Mouse (Mus musculus) cerebellum, adult 2 months (tissue): ENCODE results near the gene Cacna1d. TPM values are rescaled to one million over a fixed set of nuclear protein-coding genes. Genes with fewer than 3 reads are reported as not detected.

ENCODE experiments used
- DNase-seq, 2 experiments: peaks; one replicate each; pipeline ENCODE4 v3.0.0; 2021
- H3K27ac ChIP-seq: fragments of 200-500 bp; 2 replicates; pipeline ENCODE4 v1.5.1; 2012; ENCODE audit warnings: low read length, control low read depth, inconsistent platforms; ENCODE audit not compliant: insufficient read depth
- H3K27me3 ChIP-seq: fragments of 200-500 bp; 2 replicates; pipeline ENCODE4 v1.6.1; 2012; ENCODE audit warnings: inconsistent platforms, mild to moderate bottlenecking, low read length, moderate library complexity; ENCODE audit not compliant: control insufficient read depth, insufficient read depth
- H3K4me1 ChIP-seq: fragments of 200-500 bp; 2 replicates; pipeline ENCODE4 v1.6.1; 2011; ENCODE audit warnings: low read length; ENCODE audit not compliant: control insufficient read depth, insufficient read depth
- H3K4me3 ChIP-seq: fragments of 200-500 bp; replicated peaks from 2 replicates; pipeline ENCODE3; 2011; ENCODE audit warnings: mild to moderate bottlenecking, low read depth, low read length, control low read depth; ENCODE audit not compliant: insufficient read depth
- CTCF ChIP-seq: fragments of 200-500 bp; IDR thresholded peaks from 2 replicates; pipeline ENCODE4 v1.5.1; 2011; ENCODE audit warnings: low read depth, mild to moderate bottlenecking, control low read depth, low read length, moderate library complexity, borderline replicate concordance; ENCODE audit not compliant: insufficient read depth
- POLR2A ChIP-seq: fragments of 200-500 bp; IDR thresholded peaks from 2 replicates; pipeline ENCODE4 v1.6.1; 2011; ENCODE audit warnings: low read length, control low read depth, borderline replicate concordance; ENCODE audit not compliant: insufficient read depth
- WGBS: fragments of 180-500 bp; shearing (Covaris S2); methylation state at CpG from one replicate; pipeline ENCODE4 v1.1.7; 2018; 5-methylcytosine and 5-hydroxymethylcytosine counted together
- polyA plus RNA-seq: library from polyadenylated mRNA; depleted of rRNA; stranded (reverse); fragments of >200 nt; gene quantifications from 2 replicates; pipeline ENCODE4 v1.2.3, GENCODE M21; 2012

The Cacna1d gene
- polyA plus RNA-seq, 1 experiment = 35.0 TPM

DNA sequence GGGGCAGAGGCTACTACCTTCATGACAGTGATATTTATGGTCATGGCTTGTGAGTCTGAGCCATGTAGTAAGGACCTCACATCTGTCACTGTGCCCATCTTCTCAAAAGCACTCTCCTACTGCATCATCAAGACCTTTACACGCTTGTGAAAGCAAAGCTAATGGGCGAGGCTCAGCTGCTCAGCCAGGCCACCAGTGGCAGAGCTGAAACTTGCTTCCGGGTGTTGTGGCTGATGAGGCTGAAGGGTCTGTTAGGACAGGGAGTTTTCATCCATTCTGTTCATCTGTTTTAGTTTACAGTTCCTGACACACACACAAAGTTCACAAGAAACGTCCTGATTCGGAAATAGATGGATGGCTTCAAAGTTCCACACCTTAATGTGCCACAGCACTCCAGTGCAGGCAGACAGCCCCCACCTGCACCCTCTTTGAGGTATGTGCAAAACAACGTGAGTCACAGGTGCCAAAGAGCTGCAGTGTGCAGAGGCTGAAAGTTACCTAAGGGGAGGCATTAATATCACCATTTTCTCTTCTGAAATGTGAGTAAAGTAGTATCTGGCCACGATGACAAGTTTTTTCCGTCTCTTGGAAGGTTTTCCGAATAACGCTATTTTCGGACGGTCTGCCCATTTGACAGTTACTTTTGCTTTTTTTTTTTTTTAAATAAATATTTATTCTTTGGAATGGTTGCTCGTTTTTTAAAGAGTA, 306.7 kb downstream of the Cacna1d start:
- no peaks in the 10 kb centered on the region for H3K4me1 ChIP-seq
- TF ChIP-seq POLR2A (no peak), CTCF (no peak)
- no peaks in the 10 kb centered on the region for H3K27me3 ChIP-seq
- no peak overlapping the region for H3K4me3 ChIP-seq
- 92% methylated on average over 13 of the region's 13 CpGs for WGBS
- DNase-seq = no peak
- no peak overlapping the region for H3K27ac ChIP-seq

DNA sequence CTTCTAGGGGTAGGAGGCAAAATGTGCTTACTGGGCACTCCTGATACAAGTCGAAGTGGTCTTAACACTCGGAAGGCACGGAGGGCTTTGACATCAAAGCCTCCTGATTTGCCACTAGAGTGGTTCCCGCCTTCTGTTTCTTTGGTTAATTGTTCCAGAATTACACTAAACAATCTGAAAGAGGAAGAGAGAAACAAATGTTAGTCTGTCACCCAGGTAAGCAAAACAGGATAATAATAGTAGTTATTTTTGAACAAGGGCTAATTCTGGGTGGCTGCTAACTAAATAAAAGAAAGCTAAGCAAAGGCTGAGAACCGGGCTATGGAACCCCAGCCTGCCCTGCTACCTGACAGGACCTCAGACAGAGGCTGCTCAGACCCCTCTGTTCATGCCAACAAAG, 307.2 kb downstream of the Cacna1d start:
- H3K27ac ChIP-seq = no peak overlapping the region
- H3K4me3 ChIP-seq = no peak overlapping the region
- H3K27me3 ChIP-seq = no peaks in the 10 kb centered on the region
- no peak for DNase-seq
- H3K4me1 ChIP-seq = no peaks in the 10 kb centered on the region
- WGBS = 90% methylated on average over 5 of the region's 5 CpGs
- TF ChIP-seq POLR2A = no peak
- TF ChIP-seq CTCF = no peak

DNA sequence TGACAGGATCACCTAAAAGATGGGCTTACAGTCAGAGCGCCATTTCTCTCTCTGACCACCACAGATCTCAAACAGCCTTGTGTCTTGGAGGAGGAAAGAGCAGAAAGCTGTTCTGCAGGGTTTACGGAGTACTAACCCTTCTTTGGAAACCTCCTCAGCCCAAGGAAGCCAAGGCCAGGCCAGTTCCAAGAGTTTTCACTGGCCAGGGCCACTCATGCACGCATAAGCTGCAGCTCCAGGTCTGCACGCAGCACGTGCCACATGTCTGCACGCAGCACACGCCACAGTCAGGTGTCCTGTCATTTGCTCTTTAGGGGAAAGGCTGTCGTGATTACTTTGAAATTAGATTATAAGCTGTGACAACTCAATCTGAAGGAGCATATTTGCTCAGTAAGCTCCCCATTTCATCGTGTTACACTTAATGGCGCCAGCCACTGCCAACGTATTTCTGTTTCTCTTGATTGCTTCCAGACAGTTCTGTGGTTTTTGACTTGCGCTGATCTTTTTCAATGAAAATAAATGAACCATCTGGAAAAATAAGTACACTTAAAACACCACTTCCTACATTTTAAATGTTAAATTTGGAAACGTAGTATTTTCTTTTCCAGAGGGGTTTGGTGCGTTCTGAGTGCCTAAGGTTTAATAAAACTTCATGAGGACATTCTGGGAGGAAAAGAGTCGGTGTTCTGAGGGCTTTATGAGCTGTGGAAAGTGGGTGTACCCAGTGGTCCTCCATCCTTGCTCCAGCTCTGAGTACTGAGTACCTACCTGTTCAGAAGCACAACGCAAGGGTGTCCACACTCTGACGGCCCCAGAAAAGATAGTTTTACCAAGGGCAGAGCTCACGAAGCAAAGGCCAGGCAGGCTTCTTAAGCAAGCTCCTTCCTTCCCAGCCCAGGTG, 308.4 kb downstream of the Cacna1d start:
- WGBS = 75% methylated on average over 18 of the region's 18 CpGs
- no peak overlapping the region for H3K4me3 ChIP-seq
- TF ChIP-seq CTCF (no peak), POLR2A (no peak)
- H3K4me1 ChIP-seq = peaks cover 6% of the 10 kb centered on the region; the same call in 1 of the 2 replicates
- H3K27ac ChIP-seq = no peak overlapping the region
- no peaks in the 10 kb centered on the region for H3K27me3 ChIP-seq
- DNase-seq = no peak

DNA sequence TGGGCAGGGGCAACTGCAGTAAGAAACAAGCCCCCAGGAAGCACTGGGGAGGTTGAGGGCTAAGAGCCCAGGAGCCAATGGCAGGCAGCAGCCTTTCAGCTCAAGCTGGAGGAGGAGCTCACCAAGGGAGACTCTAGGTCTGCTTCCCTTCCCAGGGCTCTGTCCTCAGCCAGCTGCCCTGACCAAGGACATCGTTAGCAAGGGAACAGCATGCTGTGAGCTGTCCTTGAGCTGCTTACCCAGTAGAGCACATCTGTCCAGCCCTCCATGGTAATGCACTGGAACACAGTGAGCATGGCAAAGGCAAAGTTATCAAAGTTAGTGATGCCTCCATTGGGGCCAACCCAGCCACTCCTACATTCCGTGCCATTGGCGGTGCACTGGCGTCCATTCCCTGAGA, 312.9 kb downstream of the Cacna1d start:
- H3K4me3 ChIP-seq = no peak overlapping the region
- TF ChIP-seq CTCF (no peak), POLR2A (no peak)
- H3K27me3 ChIP-seq = no peaks in the 10 kb centered on the region
- 75% methylated on average over 4 of the region's 4 CpGs for WGBS
- no peak for DNase-seq
- peaks cover 15% of the 10 kb centered on the region for H3K4me1 ChIP-seq
- H3K27ac ChIP-seq = no peak overlapping the region

DNA sequence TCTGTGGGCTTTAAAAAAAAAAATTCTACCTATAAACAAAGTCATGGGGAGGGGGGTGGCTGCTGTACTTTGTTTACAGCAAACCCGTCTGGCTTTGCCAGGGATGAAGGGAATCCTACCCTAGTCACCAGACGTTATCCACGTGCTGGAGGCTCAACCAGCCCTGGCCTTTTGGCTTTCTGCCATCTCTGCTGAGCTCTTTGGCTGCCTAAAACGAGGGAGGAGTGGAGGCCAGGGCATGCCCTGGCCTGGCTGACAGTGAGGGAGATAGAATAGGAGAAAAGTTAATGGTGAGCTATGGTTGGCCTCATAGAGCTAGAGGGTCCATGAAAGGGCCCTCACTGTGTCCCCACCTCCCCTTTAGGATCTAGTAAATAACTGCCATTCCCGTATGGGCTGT, 313.4 kb downstream of the Cacna1d start:
- DNase-seq = peak; percentile 56 to 79
- no peak overlapping the region for H3K27ac ChIP-seq
- H3K4me1 ChIP-seq = peaks cover 19% of the 10 kb centered on the region
- H3K4me3 ChIP-seq = no peak overlapping the region
- TF ChIP-seq POLR2A (no peak), CTCF (no peak)
- H3K27me3 ChIP-seq = no peaks in the 10 kb centered on the region
- WGBS = 20% methylated on average over 5 of the region's 5 CpGs

DNA sequence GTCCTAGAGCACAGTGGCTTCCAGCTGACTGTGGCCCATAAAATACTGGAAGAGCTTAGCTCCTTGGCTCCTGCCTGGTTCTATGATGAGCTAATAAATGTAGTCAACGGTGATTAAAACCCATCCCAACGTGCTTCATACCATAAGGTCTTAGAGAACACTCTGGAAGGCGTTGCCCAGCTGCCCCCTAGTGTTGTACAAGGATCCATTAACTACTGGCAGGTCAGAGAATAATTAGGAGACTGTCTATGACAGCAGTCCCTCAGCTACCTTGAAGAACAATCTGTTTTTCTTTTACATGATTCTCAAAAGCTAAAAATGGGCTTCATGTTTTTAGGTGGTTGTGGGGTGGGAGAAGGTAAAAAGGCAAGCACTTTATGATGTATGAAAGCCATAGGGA, 315.9 kb downstream of the Cacna1d start:
- Histone ChIP-seq H3K4me1 (peaks cover 26% of the 10 kb centered on the region), H3K27ac (no peak overlapping the region), H3K27me3 (no peaks in the 10 kb centered on the region), H3K4me3 (no peak overlapping the region)
- WGBS = 28% methylated on average over 3 of the region's 3 CpGs
- no peak for DNase-seq
- no peak for TF ChIP-seq POLR2A
- no peak for TF ChIP-seq CTCF

DNA sequence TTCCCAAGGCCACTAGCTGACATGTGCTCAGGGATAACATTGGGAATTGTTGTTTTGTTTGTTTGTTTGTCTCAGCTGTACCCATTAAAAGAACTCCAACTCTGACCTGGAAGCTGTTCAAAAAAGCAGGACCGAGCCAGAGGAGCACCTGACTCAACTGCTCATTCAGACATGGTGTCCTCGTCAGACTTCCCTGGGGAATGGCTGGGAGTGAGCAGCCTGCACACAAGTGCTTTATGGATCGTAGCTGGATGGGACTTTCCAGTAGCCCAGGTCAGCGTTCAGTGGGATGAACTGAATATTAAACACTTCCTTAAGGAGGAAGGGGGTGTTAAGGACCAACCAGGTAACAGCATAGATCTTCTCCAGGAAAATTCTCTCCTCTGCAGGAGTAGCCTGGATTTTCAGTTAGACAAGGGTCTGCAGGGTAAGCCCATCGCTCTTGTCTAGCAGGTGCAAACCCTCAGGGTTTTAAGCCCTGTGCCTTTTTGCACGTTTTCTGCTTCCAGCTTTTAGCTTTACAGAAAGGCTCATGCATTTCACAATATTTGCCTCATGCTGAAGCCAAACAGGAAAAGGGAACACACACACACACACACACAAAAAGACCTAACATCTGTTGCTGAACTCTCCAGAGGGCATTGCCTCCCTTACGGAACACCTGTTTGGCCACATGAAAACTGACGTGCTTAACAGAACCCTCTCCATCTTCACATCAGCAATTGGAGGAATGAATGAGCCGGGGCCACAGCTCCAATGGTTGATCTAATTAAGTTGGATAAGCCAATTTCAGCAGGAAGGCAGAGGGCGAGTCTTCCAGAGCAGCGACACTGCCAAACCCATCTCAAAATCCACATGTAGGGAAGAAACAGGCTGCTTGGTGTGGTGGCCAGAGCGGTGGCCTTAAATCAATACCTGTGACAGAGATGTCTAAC, 318.2 kb downstream of the Cacna1d start:
- WGBS = 68% methylated on average over 12 of the region's 12 CpGs
- TF ChIP-seq POLR2A = no peak
- no peak for TF ChIP-seq CTCF
- H3K27ac ChIP-seq = no peak overlapping the region

More for the DNA sequence above, 318.2 kb downstream of the Cacna1d start:
- DNase-seq = no peak
- no peak overlapping the region for H3K4me3 ChIP-seq
- H3K4me1 ChIP-seq = peaks cover 27% of the 10 kb centered on the region
- H3K27me3 ChIP-seq = no peaks in the 10 kb centered on the region
